Mouse (Mus musculus): Measurements from ENCODE around the gene Eif2ak1.

Gene Eif2ak1

GRCm38 (mm10) chr5:143897635-143898330, 80.2 kb downstream of the Eif2ak1 start, which contains the start of gene Ankrd61:
Ankrd61 (minus strand) TSS chr5:143897685.
- DNase-seq (ENCODE audit: low spot score in 2 of 2), result no peak

GRCm38 (mm10) chr5:143902111-143902510, 84.5 kb downstream of the Eif2ak1 start:
- no peak for DNase-seq (ENCODE audit: low spot score in 2 of 2)

GRCm38 (mm10) chr5:143903813-143904212, 86.2 kb downstream of the Eif2ak1 start:
- no peak for DNase-seq (ENCODE audit: low spot score in 2 of 2)

- no peak for DNase-seq (ENCODE audit: low spot score in 2 of 2)
Measured at GRCm38 (mm10) chr5:143906429-143906828, 88.8 kb downstream of the Eif2ak1 start.

GRCm38 (mm10) chr5:143908926-143909325, 91.3 kb downstream of the Eif2ak1 start:
- no peak for DNase-seq (ENCODE audit: low spot score in 2 of 2)

- DNase-seq (ENCODE audit: low spot score in 2 of 2), result peak; percentile 96 to 99
Measured at GRCm38 (mm10) chr5:143909417-143910400, 92.1 kb downstream of the Eif2ak1 start, which contains the start of the genes Aimp2 and Pms2. Aimp2 (minus strand) TSS chr5:143909847. Pms2 (plus strand) TSS chr5:143909964.

- DNase-seq (ENCODE audit: low spot score in 2 of 2), result no peak
Measured at GRCm38 (mm10) chr5:143916221-143916620, 98.6 kb downstream of the Eif2ak1 start.

- DNase-seq (ENCODE audit: low spot score in 2 of 2), result peak in 1 of 2 experiments; percentile 48
Measured at GRCm38 (mm10) chr5:143917418-143917817, 99.8 kb downstream of the Eif2ak1 start.

GRCm38 (mm10) chr5:143918120-143918519, 100.5 kb downstream of the Eif2ak1 start:
- DNase-seq (ENCODE audit: low spot score in 2 of 2), result no peak

- DNase-seq (ENCODE audit: low spot score in 2 of 2), result no peak
Measured at GRCm38 (mm10) chr5:143924781-143925452, 107.3 kb downstream of the Eif2ak1 start.

GRCm38 (mm10) chr5:143927875-143928274, 110.3 kb downstream of the Eif2ak1 start, which contains the start of gene Gm42421:
Gm42421 (plus strand) TSS chr5:143928175.
- no peak for DNase-seq (ENCODE audit: low spot score in 2 of 2)

- no peak for DNase-seq (ENCODE audit: low spot score in 2 of 2)
Measured at GRCm38 (mm10) chr5:143929291-143929690, 111.7 kb downstream of the Eif2ak1 start.

GRCm38 (mm10) chr5:143930656-143931055, 113.1 kb downstream of the Eif2ak1 start:
- DNase-seq (ENCODE audit: low spot score in 2 of 2), result no peak

GRCm38 (mm10) chr5:143931863-143932580, 114.4 kb downstream of the Eif2ak1 start:
- DNase-seq (ENCODE audit: low spot score in 2 of 2), result no peak

GRCm38 (mm10) chr5:143932831-143933230, 115.2 kb downstream of the Eif2ak1 start, which contains the start of gene Rsph10b:
Rsph10b (plus strand) TSS chr5:143933035.
- no peak for DNase-seq (ENCODE audit: low spot score in 2 of 2)

GRCm38 (mm10) chr5:143933414-143933813, 115.8 kb downstream of the Eif2ak1 start:
- DNase-seq (ENCODE audit: low spot score in 2 of 2), result no peak

- DNase-seq (ENCODE audit: low spot score in 2 of 2), result no peak
Measured at GRCm38 (mm10) chr5:143933875-143934274, 116.3 kb downstream of the Eif2ak1 start.

- DNase-seq (ENCODE audit: low spot score in 2 of 2), result no peak
Measured at GRCm38 (mm10) chr5:143936156-143936555, 118.6 kb downstream of the Eif2ak1 start.

- no peak for DNase-seq (ENCODE audit: low spot score in 2 of 2)
Measured at GRCm38 (mm10) chr5:143941588-143941987, 124.0 kb downstream of the Eif2ak1 start.

- DNase-seq (ENCODE audit: low spot score in 2 of 2), result peak; percentile 80 to 94
Measured at GRCm38 (mm10) chr5:143943231-143944125, 125.9 kb downstream of the Eif2ak1 start.
